Mouse (Mus musculus) bone marrow, adult 2 months (tissue): ENCODE data around the gene Gfpt2. TPM values are rescaled to one million over a fixed set of nuclear protein-coding genes. Genes with fewer than 3 reads are reported as not detected.
A peak's percentile ranks its signal among the peaks of the same experiment; 100 is the strongest.

Source experiments
- H3K27ac ChIP-seq: fragments of 200-500 bp; 2 replicates; pipeline ENCODE4 v1.5.1; 2012; ENCODE audit warnings: low read depth, mild to moderate bottlenecking, control low read depth, inconsistent platforms, low read length; ENCODE audit not compliant: control insufficient read depth, poor library complexity, insufficient read depth
- H3K4me1 ChIP-seq: fragments of 200-500 bp; 2 replicates; pipeline ENCODE4 v1.6.1; 2011; ENCODE audit warnings: low read length; ENCODE audit not compliant: control insufficient read depth, insufficient read depth
- H3K4me3 ChIP-seq: fragments of 200-500 bp; replicated peaks from 2 replicates; pipeline ENCODE3; 2011; ENCODE audit warnings: mild to moderate bottlenecking, low read depth, low read length, control low read depth; ENCODE audit not compliant: control insufficient read depth
- CTCF ChIP-seq: fragments of 200-500 bp; IDR thresholded peaks from 2 replicates; pipeline ENCODE4 v1.5.1; 2011; ENCODE audit warnings: low read length, control low read depth; ENCODE audit not compliant: control insufficient read depth, insufficient read depth
- POLR2A ChIP-seq: fragments of 200-500 bp; IDR thresholded peaks from 2 replicates; pipeline ENCODE4 v1.6.1; 2011; ENCODE audit warnings: low read depth, mild to moderate bottlenecking, control low read depth, low read length, borderline replicate concordance; ENCODE audit not compliant: control insufficient read depth
- WGBS: fragments of 180-500 bp; shearing (Covaris S2); methylation state at CpG from one replicate; pipeline ENCODE4 v1.1.7; 2018; 5-methylcytosine and 5-hydroxymethylcytosine counted together
- polyA plus RNA-seq: library from polyadenylated mRNA; stranded (reverse); fragments of >200 nt; gene quantifications from 2 replicates; pipeline ENCODE4 v1.2.4, GENCODE M21; 2011; ENCODE audit warnings: low replicate concordance; ENCODE audit not compliant: missing spikeins, insufficient read depth, insufficient read length

The Gfpt2 gene
- polyA plus RNA-seq, 1 experiment: 3.2 TPM

DNA sequence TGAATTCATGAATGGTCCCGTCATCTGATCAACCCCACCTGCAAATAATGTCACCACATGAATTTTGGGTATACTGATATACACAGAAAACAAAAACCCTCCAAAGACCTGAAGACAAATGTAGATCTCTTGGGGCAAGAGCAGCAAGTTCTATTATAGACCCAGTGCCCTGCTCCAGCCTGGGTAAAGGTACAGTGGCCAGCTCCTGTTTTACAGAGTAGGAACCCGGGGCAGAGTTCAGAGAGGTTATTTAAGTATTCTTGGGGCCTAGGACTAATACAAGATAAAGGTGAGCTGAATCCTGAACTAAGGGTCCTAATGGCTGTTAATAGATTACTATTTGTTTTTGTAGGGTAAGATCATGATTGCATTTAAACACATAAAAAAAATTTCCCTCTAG is 27.6 kb downstream of the Gfpt2 start:
- H3K27ac ChIP-seq: no peak overlapping the region
- 79% methylated on average over 2 of the region's 2 CpGs for WGBS
- TF ChIP-seq POLR2A (no peak), CTCF (no peak)
- H3K4me3 ChIP-seq: no peak overlapping the region
- H3K4me1 ChIP-seq: no peaks in the 10 kb centered on the region

DNA sequence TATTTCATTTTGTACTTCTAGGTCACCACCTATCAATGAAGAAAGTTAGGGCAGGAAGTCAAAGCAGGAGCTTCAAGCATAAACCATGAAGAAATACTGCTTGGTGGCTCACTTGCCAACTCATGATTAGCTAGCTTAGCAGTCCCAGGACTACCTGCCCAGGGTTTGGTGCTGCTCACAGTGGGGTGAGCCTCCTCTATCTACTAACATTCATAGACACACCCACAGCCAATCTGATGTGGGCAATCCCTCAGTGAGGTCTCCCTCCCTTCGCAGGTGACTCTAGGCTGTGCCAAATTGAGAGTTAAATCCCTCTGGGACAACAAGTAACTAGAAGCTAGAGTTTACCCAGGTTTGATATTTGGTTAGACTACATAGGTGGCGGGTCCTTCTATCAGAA is 28.4 kb downstream of the Gfpt2 start:
- Histone ChIP-seq H3K4me1 (no peaks in the 10 kb centered on the region), H3K27ac (no peak overlapping the region), H3K4me3 (no peak overlapping the region)
- 71% methylated on average over 2 of the region's 2 CpGs for WGBS
- TF ChIP-seq CTCF (no peak), POLR2A (no peak)

DNA sequence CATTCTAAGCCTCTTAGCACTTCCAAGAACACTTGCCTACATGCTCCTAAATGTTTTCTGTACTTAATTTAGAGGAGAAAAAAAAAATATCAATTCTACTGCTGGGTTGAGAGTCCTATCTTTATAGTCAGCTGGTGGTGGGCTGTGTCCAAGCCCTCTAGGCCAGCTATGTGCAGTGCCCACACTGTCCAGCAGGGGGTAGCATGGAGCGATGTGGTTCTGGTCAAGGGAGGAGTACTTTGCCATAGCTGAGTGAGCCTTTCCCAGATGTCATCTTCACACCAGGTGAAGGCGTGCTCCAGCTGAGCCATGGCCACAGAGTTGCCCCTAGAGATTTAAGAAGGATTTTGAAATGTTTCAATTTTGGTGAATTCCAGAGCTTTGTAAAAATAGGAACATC is 30.9 kb downstream of the Gfpt2 start:
- H3K4me1 ChIP-seq: no peaks in the 10 kb centered on the region
- TF ChIP-seq POLR2A (no peak), CTCF (peak; percentile 95)
- H3K4me3 ChIP-seq: no peak overlapping the region
- 28% methylated on average over 2 of the region's 2 CpGs for WGBS
- no peak overlapping the region for H3K27ac ChIP-seq

DNA sequence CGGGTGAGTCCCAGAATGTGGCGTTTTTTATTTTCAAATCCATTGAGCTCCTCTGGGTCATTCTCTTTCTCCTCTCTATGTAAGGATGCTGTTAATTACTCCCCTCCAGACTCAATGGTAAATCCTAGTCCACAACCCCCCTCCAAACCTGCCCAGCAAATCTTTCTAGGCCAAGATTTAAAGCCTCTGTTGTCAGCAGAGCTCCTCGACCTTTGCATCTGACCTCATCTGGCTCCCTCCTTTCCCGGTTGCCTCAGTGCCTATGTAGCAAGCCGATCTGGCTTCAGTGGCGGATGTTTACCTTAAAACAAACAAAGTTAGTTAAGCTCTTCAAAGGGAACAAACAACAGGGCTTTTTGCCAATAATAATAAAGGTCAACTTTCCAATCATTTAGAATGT is 33.3 kb downstream of the Gfpt2 start:
- TF ChIP-seq CTCF (no peak), POLR2A (no peak)
- Histone ChIP-seq H3K4me3 (no peak overlapping the region), H3K27ac (no peak overlapping the region), H3K4me1 (no peaks in the 10 kb centered on the region)
- 71% methylated on average over 6 of the region's 6 CpGs for WGBS

DNA sequence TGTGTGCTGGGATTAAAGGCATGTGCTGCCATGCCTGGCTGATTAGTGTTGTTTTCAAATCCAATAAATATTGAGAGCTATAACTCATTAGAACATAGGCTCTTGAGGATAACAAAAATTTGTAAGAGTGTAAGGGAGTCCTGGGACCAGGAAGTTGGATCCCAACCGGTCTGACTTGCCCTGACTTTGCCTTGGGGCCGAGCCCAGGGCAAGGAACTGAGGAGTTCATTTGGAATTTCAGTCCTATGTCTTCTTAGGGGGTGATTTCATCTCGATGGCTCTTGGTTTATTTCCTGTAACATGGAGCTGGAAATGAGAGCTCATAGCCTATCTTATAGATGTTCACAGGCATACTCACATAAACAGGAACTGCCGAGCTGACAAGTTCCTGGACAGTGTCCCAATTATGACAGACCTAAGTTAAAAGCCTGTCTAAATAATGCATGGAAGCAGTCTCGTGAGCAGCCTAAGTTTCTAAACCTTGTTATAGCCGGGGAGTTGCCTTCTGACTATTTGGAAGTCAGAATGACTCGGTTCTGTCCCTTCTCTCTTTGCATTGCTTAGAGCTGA is 35.3 kb downstream of the Gfpt2 start:
- Histone ChIP-seq H3K27ac (no peak overlapping the region), H3K4me1 (no peaks in the 10 kb centered on the region), H3K4me3 (no peak overlapping the region)
- WGBS: 50% methylated on average over 7 of the region's 7 CpGs
- no peak for TF ChIP-seq POLR2A

DNA sequence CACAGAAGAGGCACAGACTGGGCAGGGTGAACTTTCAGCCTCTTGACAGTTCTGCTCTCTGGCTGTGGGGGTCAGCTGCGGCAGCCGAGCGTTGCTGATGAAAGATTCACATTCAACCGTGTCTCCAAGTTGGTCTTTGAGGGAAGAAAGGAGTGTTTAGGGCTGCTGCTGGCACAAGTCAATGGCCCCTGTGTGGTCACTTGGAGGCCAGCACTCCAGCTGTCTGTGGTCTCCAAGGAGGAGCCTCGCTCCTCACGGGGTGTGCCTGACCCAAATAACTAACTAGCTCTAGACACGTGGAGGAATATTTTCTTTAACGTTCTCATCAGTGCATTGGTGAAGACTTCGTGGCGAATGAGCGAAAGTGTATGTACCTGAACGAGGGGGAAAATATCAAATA is 38.0 kb downstream of the Gfpt2 start:
- 81% methylated on average over 12 of the region's 12 CpGs for WGBS
- H3K4me1 ChIP-seq: no peaks in the 10 kb centered on the region
- TF ChIP-seq POLR2A (no peak), CTCF (no peak)
- no peak overlapping the region for H3K27ac ChIP-seq
- H3K4me3 ChIP-seq: no peak overlapping the region

DNA sequence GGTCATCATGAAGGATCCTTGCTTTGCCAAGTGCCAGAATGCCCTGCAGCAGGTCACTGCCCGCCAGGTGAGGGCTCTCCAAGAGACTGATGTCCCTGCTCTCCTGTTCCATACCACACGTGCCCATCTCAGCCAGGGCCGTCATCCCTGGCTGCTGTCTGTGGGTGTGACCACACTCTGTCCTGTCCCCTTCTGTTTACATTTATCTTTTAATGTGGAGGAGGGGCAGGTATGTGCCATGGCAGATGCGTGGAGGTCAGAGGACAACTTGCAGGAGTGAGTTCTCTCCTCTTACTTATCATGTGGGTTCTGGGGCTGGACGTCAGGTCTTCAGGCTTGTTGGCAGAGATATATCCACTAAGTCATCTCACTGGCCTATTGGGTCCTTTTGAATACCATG is 39.0 kb downstream of the Gfpt2 start:
- H3K27ac ChIP-seq: no peak overlapping the region
- H3K4me3 ChIP-seq: no peak overlapping the region
- no peak for TF ChIP-seq POLR2A
- TF ChIP-seq CTCF: no peak
- no peaks in the 10 kb centered on the region for H3K4me1 ChIP-seq
- WGBS: 79% methylated on average over 5 of the region's 5 CpGs

DNA sequence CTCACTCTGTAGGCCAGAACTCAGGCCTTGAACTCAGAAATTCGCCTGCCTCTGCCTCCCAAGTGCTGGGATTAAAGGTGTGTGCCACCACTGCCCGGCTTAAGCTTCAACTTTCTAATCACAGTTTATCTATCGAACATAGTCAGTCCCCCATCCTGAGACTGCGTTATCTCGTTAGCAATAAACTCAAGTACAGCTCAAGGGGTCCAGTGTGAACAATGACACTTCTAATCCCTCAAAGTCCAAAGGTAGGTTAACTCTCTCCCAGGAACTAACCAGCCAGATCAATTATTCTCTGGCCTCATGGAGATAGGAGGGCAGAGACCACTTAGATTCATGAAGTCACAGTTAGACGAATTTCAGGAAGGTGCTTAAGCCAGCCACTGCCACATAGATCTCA is 40.3 kb downstream of the Gfpt2 start:
- Histone ChIP-seq H3K4me3 (no peak overlapping the region), H3K4me1 (no peaks in the 10 kb centered on the region), H3K27ac (no peak overlapping the region)
- 77% methylated on average over 6 of the region's 6 CpGs for WGBS
- TF ChIP-seq CTCF: no peak
- no peak for TF ChIP-seq POLR2A

DNA sequence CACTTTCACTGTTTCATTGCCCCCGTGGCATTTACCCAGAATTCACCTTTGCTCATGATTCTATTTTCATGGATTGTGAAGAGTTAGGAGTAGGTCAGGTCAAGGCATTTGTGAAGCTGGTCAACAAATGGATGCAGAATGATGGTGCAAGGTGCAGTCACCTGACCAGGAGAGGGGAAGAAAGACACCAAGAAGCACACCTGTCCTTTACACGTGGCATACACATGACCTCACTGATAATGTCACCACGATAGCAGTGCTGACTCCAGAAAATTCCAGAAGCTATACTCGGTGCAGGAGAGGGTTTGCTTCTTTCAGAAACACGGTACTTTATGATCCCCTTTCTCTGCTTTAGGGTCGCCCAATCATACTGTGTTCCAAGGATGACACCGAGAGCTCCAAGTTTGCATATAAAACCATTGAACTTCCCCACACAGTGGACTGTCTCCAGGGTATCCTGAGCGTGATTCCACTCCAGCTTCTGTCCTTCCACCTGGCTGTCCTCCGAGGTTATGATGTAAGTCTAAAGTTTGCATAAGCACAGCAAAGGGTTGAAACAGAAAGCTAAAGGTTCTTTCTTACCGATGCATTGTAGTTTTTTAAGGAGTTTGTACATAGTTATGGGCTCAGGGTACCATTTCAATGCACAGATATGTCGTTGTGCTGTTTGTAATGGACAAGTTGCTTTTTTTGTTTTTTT is 41.4 kb downstream of the Gfpt2 start:
- 85% methylated on average over 11 of the region's 11 CpGs for WGBS
- no peak overlapping the region for H3K27ac ChIP-seq
- no peak overlapping the region for H3K4me3 ChIP-seq
- H3K4me1 ChIP-seq: no peaks in the 10 kb centered on the region
- TF ChIP-seq POLR2A (no peak), CTCF (no peak)
